Mouse (Mus musculus): ENCODE results near the gene Glrp1. TPM values are rescaled to one million over a fixed set of nuclear protein-coding genes. Genes with fewer than 3 reads are reported as not detected.

The Glrp1 gene
- polyA plus RNA-seq, 1 experiment from 2014 or later = not detected

Other genes with a start within 250 kb of the Glrp1 start
- 136 and 141 TPM in 2 replicates for gene Hjurp, start 232.4 kb downstream of the Glrp1 start, polyA plus RNA-seq (2014; fragmentation: Nextera tagmentation; extraction: Ambion mirVana)
- gene Trpm8, start 232.4 kb downstream of the Glrp1 start, polyA plus RNA-seq (2014; fragmentation: Nextera tagmentation; extraction: Ambion mirVana) = not detected in 2 replicates
- not detected in 2 replicates for gene Spp2, start 103.1 kb downstream of the Glrp1 start, polyA plus RNA-seq (2014; fragmentation: Nextera tagmentation; extraction: Ambion mirVana)
- gene Arl4c, start 192.2 kb upstream of the Glrp1 start, polyA plus RNA-seq (2014; fragmentation: Nextera tagmentation; extraction: Ambion mirVana) = 10.5 and 11.8 TPM in 2 replicates